Mouse (Mus musculus) forebrain, postnatal 0 days (tissue): ENCODE data around the gene Amh. TPM values are rescaled to one million over a fixed set of nuclear protein-coding genes. Genes with fewer than 3 reads are reported as not detected.
A peak's percentile ranks its signal among the peaks of the same experiment; 100 is the strongest.
"Not testable (repeated sequence)": the region's sequence is repeated elsewhere in the genome, so short reads cannot be mapped to it uniquely, and the experiment has no call there.

Experiments
- ATAC-seq: fragments of 200-750 bp; cut with Nextera tagmentation; 2 replicates; pipeline ENCODE4 v1.8.0; 2017; ENCODE audit warnings: mild to moderate bottlenecking, moderate library complexity
- DNase-seq: peaks from one replicate; pipeline ENCODE4 v3.0.0-alpha.2; 2015
- H3K27ac ChIP-seq: fragments of 300-500 bp; sonication (generic); 2 replicates; pipeline ENCODE4 v1.5.1; 2014; ENCODE audit warnings: low read depth, mild to moderate bottlenecking, antibody characterized with exemption, low read length, moderate library complexity, mixed read lengths
- H3K27me3 ChIP-seq: fragments of 300-500 bp; sonication (generic); 2 replicates; pipeline ENCODE4 v1.6.1; 2014; ENCODE audit warnings: mild to moderate bottlenecking, low read length, mixed read lengths; ENCODE audit not compliant: insufficient read depth
- H3K36me3 ChIP-seq: fragments of 300-500 bp; sonication (generic); 2 replicates; pipeline ENCODE4 v1.6.1; 2014; ENCODE audit warnings: mild to moderate bottlenecking, moderate library complexity; ENCODE audit not compliant: insufficient read depth
- H3K4me1 ChIP-seq: fragments of 300-500 bp; sonication (generic); 2 replicates; pipeline ENCODE4 v1.6.1; 2014; ENCODE audit warnings: antibody characterized with exemption; ENCODE audit not compliant: insufficient read depth
- H3K4me2 ChIP-seq: fragments of 300-500 bp; sonication (generic); 2 replicates; pipeline ENCODE4 v1.6.1; 2014; ENCODE audit warnings: low read depth, mild to moderate bottlenecking, moderate library complexity
- H3K4me3 ChIP-seq: fragments of 300-500 bp; sonication (generic); 2 replicates; pipeline ENCODE4 v1.5.1; 2014; ENCODE audit warnings: low read depth, low read length, mixed read lengths
- H3K9ac ChIP-seq: fragments of 300-500 bp; sonication (generic); 2 replicates; pipeline ENCODE4 v1.6.1; 2014; ENCODE audit warnings: mild to moderate bottlenecking
- H3K9me3 ChIP-seq: fragments of 300-500 bp; sonication (generic); 2 replicates; pipeline ENCODE4 v1.6.1; 2016; ENCODE audit warnings: low read length
- CTCF ChIP-seq: sonication (generic); IDR thresholded peaks from 2 replicates; pipeline ENCODE4 v1.5.1; 2016; ENCODE audit warnings: antibody characterized with exemption, control low read depth, low read depth
- WGBS: fragments of 180-500 bp; shearing (Covaris S2); extraction: QIAGEN DNeasy Blood & Tissue Kit; methylation state at CpG from one replicate; pipeline ENCODE4 v1.1.7; 2014; 5-methylcytosine and 5-hydroxymethylcytosine counted together
- polyA plus RNA-seq: library from polyadenylated mRNA; unstranded; fragments of >200 nt; fragmentation: Nextera tagmentation; extraction: Ambion mirVana; gene quantifications from 2 replicates; pipeline ENCODE4 v1.2.1, GENCODE M21; 2015
- total RNA-seq: library from RNA; depleted of rRNA; stranded (reverse); fragments of >200 nt; gene quantifications from 2 replicates; pipeline ENCODE4 v1.2.3, GENCODE M21; 2014

The Amh gene
- total and polyA plus RNA-seq, 2 experiments from 2014 or later, result 0.62 TPM; not detected in 1

DNA sequence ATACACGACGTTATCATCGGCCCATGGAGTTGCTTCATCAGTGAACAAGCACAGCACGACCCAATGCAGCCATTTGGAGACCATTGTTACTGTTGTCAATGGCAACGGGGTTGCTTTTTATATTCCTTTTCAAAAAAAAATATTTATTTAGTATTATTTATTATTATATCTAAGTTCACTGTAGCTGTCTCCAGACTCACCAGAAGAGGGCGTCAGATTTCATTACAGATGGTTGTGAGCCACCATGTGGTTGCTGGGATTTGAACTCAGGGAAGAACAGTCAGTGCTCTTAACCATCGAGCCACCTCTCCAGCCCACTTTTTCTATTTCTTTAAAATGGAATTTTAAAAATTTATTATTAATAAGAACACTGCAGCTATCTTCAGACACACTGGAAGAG, 9.8 kb downstream of the Amh start:
- DNase-seq (no peak), ATAC-seq (no peak)
- no peaks in the 10 kb centered on the region for H3K4me1 ChIP-seq
- H3K36me3 ChIP-seq, result no peaks in the 10 kb centered on the region
- H3K4me2 ChIP-seq, result no peak overlapping the region
- H3K27me3 ChIP-seq, result peaks cover 9% of the 10 kb centered on the region
- no peak overlapping the region for H3K9ac ChIP-seq
- TF ChIP-seq CTCF, result no peak
- no peak overlapping the region for H3K27ac ChIP-seq
- no peaks in the 10 kb centered on the region for H3K9me3 ChIP-seq
- no peak overlapping the region for H3K4me3 ChIP-seq
- 59% methylated on average over 7 of the region's 7 CpGs for WGBS

DNA sequence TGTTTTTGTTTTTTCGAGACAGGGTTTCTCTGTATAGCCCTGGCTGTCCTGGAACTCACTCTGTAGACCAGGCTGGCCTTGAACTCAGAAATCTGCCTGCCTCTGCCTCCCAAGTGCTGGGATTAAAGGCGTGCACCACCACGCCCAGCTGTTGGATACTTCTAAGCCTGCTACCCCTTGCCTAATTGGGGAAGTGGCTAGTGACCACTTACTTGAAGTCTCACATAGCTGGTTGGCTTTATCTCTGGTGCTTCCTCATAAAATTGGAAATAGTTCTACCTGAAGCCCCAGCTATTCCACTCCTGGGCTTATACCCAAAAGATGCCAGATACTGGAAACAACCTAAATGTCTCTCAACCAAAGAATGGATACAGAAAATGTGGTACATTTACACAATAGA, 11.3 kb downstream of the Amh start:
- H3K4me1 ChIP-seq, H3K27me3 ChIP-seq, ATAC-seq, H3K4me2 ChIP-seq, H3K27ac ChIP-seq, DNase-seq, H3K4me3 ChIP-seq, H3K9me3 ChIP-seq, H3K9ac ChIP-seq, H3K36me3 ChIP-seq: not testable (repeated sequence)
- WGBS, result 77% methylated on average over 3 of the region's 3 CpGs

DNA sequence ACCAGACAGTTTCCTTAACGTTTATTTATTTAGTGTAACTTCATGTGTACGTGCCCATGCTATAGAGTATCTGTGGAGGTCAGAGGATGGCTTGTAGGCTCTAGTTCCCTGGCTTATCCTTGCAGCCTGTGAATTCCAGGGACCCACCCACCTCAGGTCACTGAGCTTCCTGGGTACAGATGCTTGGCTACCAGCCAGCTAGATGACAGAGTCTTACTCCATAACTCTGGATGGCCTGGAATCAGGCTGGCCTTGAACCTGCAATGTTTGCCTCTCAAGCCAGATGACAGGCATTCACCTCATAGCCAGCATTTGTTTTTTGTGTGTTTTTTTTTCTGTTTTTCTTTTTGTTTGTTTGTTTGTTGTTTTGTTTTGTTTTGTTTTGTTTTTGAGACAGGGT, 12.1 kb downstream of the Amh start:
- no peaks in the 10 kb centered on the region for H3K36me3 ChIP-seq
- no peaks in the 10 kb centered on the region for H3K9me3 ChIP-seq
- no peaks in the 10 kb centered on the region for H3K4me1 ChIP-seq
- DNase-seq (no peak), ATAC-seq (no peak)
- no peaks in the 10 kb centered on the region for H3K27me3 ChIP-seq
- no peak for TF ChIP-seq CTCF
- H3K27ac ChIP-seq, result no peak overlapping the region
- H3K4me3 ChIP-seq, result no peak overlapping the region
- no peak overlapping the region for H3K4me2 ChIP-seq
- H3K9ac ChIP-seq, result no peak overlapping the region
- 63% methylated on average over 2 of the region's 2 CpGs for WGBS

DNA sequence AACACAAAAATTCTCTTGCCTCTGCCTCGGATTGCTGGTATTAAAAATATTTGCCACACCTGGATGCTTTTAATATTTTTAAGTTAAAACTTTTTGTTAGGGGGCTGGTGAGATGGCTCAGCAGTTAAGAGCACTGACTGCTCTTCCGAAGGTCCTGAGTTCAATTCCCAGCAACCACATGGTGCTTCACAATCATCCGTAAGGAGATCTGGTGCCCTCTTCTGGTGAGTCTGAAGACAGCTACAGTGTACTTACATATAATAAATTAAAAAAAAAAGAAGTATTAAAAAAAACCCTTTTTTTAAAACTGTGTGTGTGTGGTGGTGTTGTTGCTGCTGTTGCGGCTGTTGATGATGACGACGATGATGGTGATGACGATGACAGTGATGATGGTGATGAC, 12.9 kb downstream of the Amh start:
- H3K4me3 ChIP-seq, H3K27me3 ChIP-seq, H3K9ac ChIP-seq, DNase-seq, H3K4me1 ChIP-seq, ATAC-seq, H3K27ac ChIP-seq, H3K9me3 ChIP-seq, H3K36me3 ChIP-seq, H3K4me2 ChIP-seq: not testable (repeated sequence)
- WGBS, result 79% methylated on average over 7 of the region's 7 CpGs
- peak; percentile 26; the same call in 1 of the 2 replicates for TF ChIP-seq CTCF

DNA sequence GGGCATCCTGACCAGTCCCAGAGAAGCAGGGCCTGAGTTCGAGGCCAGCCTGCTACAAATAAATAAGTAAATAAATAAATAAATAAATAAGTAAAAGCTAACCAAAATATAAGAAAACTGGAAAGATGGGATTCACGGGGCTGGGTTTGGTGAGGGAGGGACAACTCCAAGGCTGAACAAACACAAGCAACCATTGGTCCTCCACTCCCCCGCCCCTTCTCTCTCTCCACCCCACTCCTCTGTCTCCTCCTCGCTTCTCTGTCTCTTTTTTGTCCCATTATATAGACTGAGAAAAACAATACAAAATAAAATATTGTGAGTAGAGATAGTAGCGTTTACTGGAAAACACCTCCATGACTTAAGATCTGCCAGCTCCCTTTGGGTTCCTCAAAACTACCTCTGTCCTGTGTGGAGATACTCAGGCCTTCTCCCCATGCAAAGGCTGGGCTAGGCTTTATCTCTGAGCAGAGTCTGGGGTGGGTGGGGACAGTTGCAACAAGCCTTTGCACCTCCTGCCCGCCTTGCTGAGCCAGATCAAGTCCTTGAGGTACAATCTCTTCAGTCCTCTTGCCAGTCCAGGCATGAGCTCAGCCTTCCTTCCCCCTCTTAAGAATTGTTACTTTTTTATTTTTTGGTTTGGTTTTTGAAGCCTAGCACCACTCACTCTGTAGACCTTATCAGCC, 13.7 kb downstream of the Amh start:
- H3K4me1 ChIP-seq, result no peaks in the 10 kb centered on the region
- WGBS, result 56% methylated on average over 6 of the region's 6 CpGs

DNA sequence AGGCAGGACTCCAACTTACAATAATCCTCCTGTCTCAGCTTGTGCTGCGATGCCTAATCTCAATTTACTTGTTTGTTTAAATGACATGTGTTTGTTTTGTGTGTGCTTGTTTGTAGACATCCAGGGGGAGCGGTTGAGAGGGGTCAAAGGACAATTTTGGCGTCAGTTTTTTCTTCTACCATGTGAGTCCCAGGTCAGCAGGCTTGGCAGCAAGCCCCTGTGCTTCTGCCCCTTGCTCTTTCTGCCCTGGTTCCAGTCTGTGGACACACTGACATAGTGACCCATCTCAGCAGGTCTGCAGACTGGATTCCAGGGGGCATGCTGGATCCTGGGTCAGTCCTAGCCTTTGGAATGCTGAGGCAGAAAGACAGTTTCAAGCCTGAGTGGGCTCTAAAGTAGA, 14.4 kb downstream of the Amh start:
- Histone ChIP-seq H3K27ac (no peak overlapping the region), H3K36me3 (no peaks in the 10 kb centered on the region), H3K4me1 (no peaks in the 10 kb centered on the region), H3K4me3 (no peak overlapping the region), H3K27me3 (no peaks in the 10 kb centered on the region), H3K9ac (no peak overlapping the region), H3K4me2 (no peak overlapping the region), H3K9me3 (no peaks in the 10 kb centered on the region)
- no peak for ATAC-seq
- 56% methylated on average over 3 of the region's 3 CpGs for WGBS
- no peak for DNase-seq
- TF ChIP-seq CTCF, result no peak

More for the DNA sequence above, 13.7 kb downstream of the Amh start:
- no peaks in the 10 kb centered on the region for H3K9me3 ChIP-seq
- H3K36me3 ChIP-seq, result no peaks in the 10 kb centered on the region
- DNase-seq (no peak), ATAC-seq (no peak)
- TF ChIP-seq CTCF, result no peak
- H3K27me3 ChIP-seq, result no peaks in the 10 kb centered on the region
- H3K4me3 ChIP-seq, result no peak overlapping the region
- H3K27ac ChIP-seq, result no peak overlapping the region
- no peak overlapping the region for H3K4me2 ChIP-seq
- no peak overlapping the region for H3K9ac ChIP-seq

DNA sequence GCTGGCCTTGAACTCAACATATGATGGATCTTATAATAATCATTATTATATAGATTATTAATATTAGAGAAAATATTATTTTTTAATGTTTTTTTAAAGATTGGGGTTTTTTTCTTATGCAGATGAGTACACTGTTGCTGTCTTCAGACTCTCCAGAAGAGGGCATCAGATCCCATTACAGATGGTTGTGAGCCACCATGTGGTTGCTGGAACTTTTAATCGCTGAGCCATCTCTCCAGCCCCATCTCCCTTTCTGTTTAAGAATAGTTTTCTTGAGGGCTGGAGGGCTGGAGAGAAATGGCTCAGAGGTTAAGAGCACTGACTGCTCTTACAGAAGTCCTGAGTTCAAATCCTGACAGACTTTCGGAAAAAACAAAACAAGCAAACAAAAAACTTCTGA, 16.9 kb downstream of the Amh start:
- H3K9ac ChIP-seq, result no peak overlapping the region
- H3K27me3 ChIP-seq, result no peaks in the 10 kb centered on the region
- DNase-seq (no peak), ATAC-seq (no peak)
- no peaks in the 10 kb centered on the region for H3K9me3 ChIP-seq
- no peak overlapping the region for H3K27ac ChIP-seq
- H3K4me2 ChIP-seq, result no peak overlapping the region
- 39% methylated on average over 2 of the region's 2 CpGs for WGBS
- no peaks in the 10 kb centered on the region for H3K36me3 ChIP-seq
- peak; percentile 66 for TF ChIP-seq CTCF
- H3K4me3 ChIP-seq, result no peak overlapping the region
- H3K4me1 ChIP-seq, result no peaks in the 10 kb centered on the region
